Mouse (Mus musculus): ENCODE data around the gene Gm26992. TPM values are rescaled to one million over a fixed set of nuclear protein-coding genes. Genes with fewer than 3 reads are reported as not detected.

The Gm26992 gene
- polyA plus RNA-seq, 1 experiment from 2014 or later: not detected

DNA sequence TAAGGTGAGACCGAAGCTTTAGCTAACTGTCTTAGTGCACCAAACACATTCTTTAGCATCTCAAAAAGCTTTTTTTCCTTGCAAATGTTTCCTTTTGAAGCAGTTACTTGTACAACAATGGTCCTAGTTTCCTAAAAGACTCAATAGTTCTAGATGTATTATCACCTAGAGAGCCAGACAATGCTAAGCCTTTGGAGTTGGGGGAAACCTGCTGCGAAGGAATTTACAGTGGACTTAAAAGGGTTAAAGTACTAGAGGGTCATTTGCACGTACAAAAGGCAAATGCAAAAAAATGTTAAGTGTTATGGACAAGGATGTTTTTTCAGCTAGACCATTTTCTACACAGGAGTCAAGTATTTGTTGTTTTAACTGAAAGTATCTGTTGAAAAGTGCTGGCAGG lies 50.5 kb downstream of the Gm26992 start:
- DNase-seq (ENCODE audit: low spot score): no peak
- Histone ChIP-seq H3K27ac (ENCODE audit: low read depth, low read length) (no peak overlapping the region), H3K9ac (ENCODE audit: low read depth, low read length) (no peak overlapping the region), H3K27me3 (replicated peaks; ENCODE audit: control insufficient read depth, insufficient read depth, low read length) (no peaks in the 10 kb centered on the region), H3K36me3 (ENCODE audit: control insufficient read depth, insufficient read depth, low read length) (no peaks in the 10 kb centered on the region), H3K4me3 (ENCODE audit: low read depth, low read length) (no peak overlapping the region), H3K9me3 (ENCODE audit: control insufficient read depth, low read length) (no peaks in the 10 kb centered on the region), H3K4me1 (replicated peaks; ENCODE audit: control insufficient read depth, insufficient read depth, low read length) (no peaks in the 10 kb centered on the region), H3K4me2 (no peak overlapping the region)
- WGBS: 83% methylated on average over 3 of the region's 3 CpGs
- no peak for ATAC-seq (replicated peaks; ENCODE audit: low FRiP score)

- Histone ChIP-seq H3K27ac (ENCODE audit: low read depth, low read length) (no peak overlapping the region), H3K36me3 (ENCODE audit: control insufficient read depth, insufficient read depth, low read length) (peaks cover 2% of the 10 kb centered on the region; the same call in 1 of the 2 replicates), H3K4me2 (no peak overlapping the region), H3K9me3 (ENCODE audit: control insufficient read depth, low read length) (no peaks in the 10 kb centered on the region), H3K27me3 (replicated peaks; ENCODE audit: control insufficient read depth, insufficient read depth, low read length) (no peaks in the 10 kb centered on the region), H3K9ac (ENCODE audit: low read depth, low read length) (no peak overlapping the region), H3K4me3 (ENCODE audit: low read depth, low read length) (no peak overlapping the region), H3K4me1 (replicated peaks; ENCODE audit: control insufficient read depth, insufficient read depth, low read length) (no peaks in the 10 kb centered on the region)
- ATAC-seq (replicated peaks; ENCODE audit: low FRiP score) (peak; percentile 64), DNase-seq (ENCODE audit: low spot score) (peak; percentile 45)
- 9% methylated on average over 3 of the region's 3 CpGs for WGBS
Observed at GRCm38 (mm10) chrX:103477507-103477906, 55.7 kb downstream of the Gm26992 start.

DNA sequence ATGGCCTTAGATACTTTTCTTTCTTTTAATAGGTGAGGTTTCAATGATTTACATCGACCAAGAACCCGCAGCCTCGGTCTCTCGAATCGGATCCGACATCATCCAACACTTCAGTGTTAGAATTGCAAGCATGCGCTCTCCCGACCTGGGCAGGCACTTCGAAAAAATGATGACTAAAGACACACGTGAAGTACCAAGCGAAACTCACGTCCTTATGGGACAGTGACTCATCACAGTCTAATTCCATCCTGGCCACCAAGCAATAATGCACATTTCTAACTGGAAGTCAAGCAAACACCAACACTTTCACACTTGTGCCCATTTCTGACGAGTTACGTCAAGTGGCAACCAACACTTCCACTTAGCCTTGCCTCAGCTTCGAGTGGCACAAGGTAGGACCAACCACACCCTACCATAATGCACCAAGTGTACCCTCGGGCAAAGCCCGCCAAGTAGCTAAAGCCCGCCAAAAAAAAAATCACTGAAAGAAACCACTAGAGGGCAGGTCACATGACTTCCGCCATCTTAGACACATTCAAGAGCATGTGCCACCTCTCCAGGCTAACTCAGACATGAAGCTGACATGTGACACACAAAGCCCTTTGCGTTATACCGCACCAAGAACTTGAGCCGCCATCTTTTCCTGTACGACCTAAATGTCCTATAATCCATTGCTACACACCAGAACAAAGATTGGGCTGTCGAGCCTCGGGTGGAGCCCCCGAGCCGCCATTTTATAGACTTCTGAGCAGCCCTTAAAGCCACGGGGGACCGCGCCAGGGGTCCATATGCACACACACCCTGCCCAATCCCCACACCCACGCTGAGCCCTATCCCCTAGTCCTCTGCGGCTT lies 59.7 kb downstream of the Gm26992 start:
- Histone ChIP-seq H3K27ac (ENCODE audit: low read depth, low read length) (peak overlapping the region; percentile 55; the same call in 1 of the 2 replicates), H3K36me3 (ENCODE audit: control insufficient read depth, insufficient read depth, low read length) (peaks cover 2% of the 10 kb centered on the region; the same call in 1 of the 2 replicates), H3K9ac (ENCODE audit: low read depth, low read length) (peak overlapping the region; percentile 70), H3K9me3 (ENCODE audit: control insufficient read depth, low read length) (no peaks in the 10 kb centered on the region), H3K4me1 (replicated peaks; ENCODE audit: control insufficient read depth, insufficient read depth, low read length) (no peaks in the 10 kb centered on the region), H3K27me3 (replicated peaks; ENCODE audit: control insufficient read depth, insufficient read depth, low read length) (no peaks in the 10 kb centered on the region), H3K4me2 (peak overlapping the region; percentile 40), H3K4me3 (ENCODE audit: low read depth, low read length) (peak overlapping the region; percentile 54)
- 64% methylated on average over 32 of the region's 32 CpGs for WGBS
- DNase-seq (ENCODE audit: low spot score) (peak; percentile 41), ATAC-seq (replicated peaks; ENCODE audit: low FRiP score) (no peak; the same call in 1 of the 2 replicates)

DNA sequence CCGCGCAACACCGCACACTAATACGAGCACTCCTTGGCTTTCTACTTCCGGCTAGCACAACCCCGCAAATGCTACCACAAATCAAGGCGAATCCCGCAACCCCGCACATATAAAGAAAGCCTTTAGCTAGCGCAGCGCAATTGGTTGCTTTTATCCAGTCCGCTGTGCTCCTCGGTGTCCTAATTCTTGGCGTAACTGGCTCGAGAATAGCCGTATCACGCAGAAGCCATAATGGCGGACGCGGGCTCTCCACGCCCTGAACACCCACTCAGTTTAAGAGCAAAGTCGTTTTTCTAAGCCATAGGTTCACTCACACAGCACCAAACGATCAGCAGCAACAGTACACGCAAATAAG lies 60.3 kb downstream of the Gm26992 start:
- WGBS: 73% methylated on average over 24 of the region's 24 CpGs
- no peak overlapping the region for H3K4me2 ChIP-seq

GRCm38 (mm10) chrX:103483047-103483446 lies 61.2 kb downstream of the Gm26992 start:
- 73% methylated on average over 17 of the region's 17 CpGs for WGBS
- no peak; the same call in 1 of the 2 replicates for ATAC-seq (replicated peaks; ENCODE audit: low FRiP score)

More for the DNA sequence above, 60.3 kb downstream of the Gm26992 start:
- DNase-seq (ENCODE audit: low spot score) (no peak), ATAC-seq (replicated peaks; ENCODE audit: low FRiP score) (no peak)
- no peaks in the 10 kb centered on the region for H3K27me3 ChIP-seq (replicated peaks; ENCODE audit: control insufficient read depth, insufficient read depth, low read length)
- H3K36me3 ChIP-seq (ENCODE audit: control insufficient read depth, insufficient read depth, low read length): peaks cover 2% of the 10 kb centered on the region; the same call in 1 of the 2 replicates
- H3K9ac ChIP-seq (ENCODE audit: low read depth, low read length): peak overlapping the region; percentile 70
- H3K4me3 ChIP-seq (ENCODE audit: low read depth, low read length): peak overlapping the region; percentile 54
- H3K4me1 ChIP-seq (replicated peaks; ENCODE audit: control insufficient read depth, insufficient read depth, low read length): no peaks in the 10 kb centered on the region
- H3K27ac ChIP-seq (ENCODE audit: low read depth, low read length): peak overlapping the region; percentile 55; the same call in 1 of the 2 replicates
- H3K9me3 ChIP-seq (ENCODE audit: control insufficient read depth, low read length): no peaks in the 10 kb centered on the region

GRCm38 (mm10) chrX:103484050-103484449 lies 62.2 kb downstream of the Gm26992 start:
- no peak for ATAC-seq (replicated peaks; ENCODE audit: low FRiP score)
- Histone ChIP-seq H3K27ac (ENCODE audit: low read depth, low read length) (no peak overlapping the region), H3K4me3 (ENCODE audit: low read depth, low read length) (no peak overlapping the region), H3K4me1 (replicated peaks; ENCODE audit: control insufficient read depth, insufficient read depth, low read length) (no peaks in the 10 kb centered on the region), H3K9ac (ENCODE audit: low read depth, low read length) (no peak overlapping the region), H3K9me3 (ENCODE audit: control insufficient read depth, low read length) (no peaks in the 10 kb centered on the region), H3K27me3 (replicated peaks; ENCODE audit: control insufficient read depth, insufficient read depth, low read length) (no peaks in the 10 kb centered on the region), H3K36me3 (ENCODE audit: control insufficient read depth, insufficient read depth, low read length) (peaks cover 2% of the 10 kb centered on the region; the same call in 1 of the 2 replicates), H3K4me2 (peak overlapping the region; percentile 54)
- 40% methylated on average over 2 of the region's 2 CpGs for WGBS
- DNase-seq (ENCODE audit: low spot score): no peak

More at GRCm38 (mm10) chrX:103483047-103483446, 61.2 kb downstream of the Gm26992 start:
- Histone ChIP-seq H3K27me3 (replicated peaks; ENCODE audit: control insufficient read depth, insufficient read depth, low read length) (no peaks in the 10 kb centered on the region), H3K27ac (ENCODE audit: low read depth, low read length) (no peak overlapping the region), H3K9ac (ENCODE audit: low read depth, low read length) (no peak overlapping the region), H3K4me3 (ENCODE audit: low read depth, low read length) (peak overlapping the region; percentile 54; the same call in 1 of the 2 replicates), H3K4me1 (replicated peaks; ENCODE audit: control insufficient read depth, insufficient read depth, low read length) (no peaks in the 10 kb centered on the region), H3K4me2 (peak overlapping the region; percentile 54), H3K9me3 (ENCODE audit: control insufficient read depth, low read length) (no peaks in the 10 kb centered on the region), H3K36me3 (ENCODE audit: control insufficient read depth, insufficient read depth, low read length) (peaks cover 2% of the 10 kb centered on the region; the same call in 1 of the 2 replicates)
- no peak for DNase-seq (ENCODE audit: low spot score)

GRCm38 (mm10) chrX:103490853-103491252 lies 69.0 kb downstream of the Gm26992 start:
- Histone ChIP-seq H3K27ac (ENCODE audit: low read depth, low read length) (no peak overlapping the region), H3K27me3 (replicated peaks; ENCODE audit: control insufficient read depth, insufficient read depth, low read length) (no peaks in the 10 kb centered on the region), H3K9ac (ENCODE audit: low read depth, low read length) (no peak overlapping the region), H3K36me3 (ENCODE audit: control insufficient read depth, insufficient read depth, low read length) (no peaks in the 10 kb centered on the region), H3K4me1 (replicated peaks; ENCODE audit: control insufficient read depth, insufficient read depth, low read length) (peaks cover 8% of the 10 kb centered on the region; the same call in 1 of the 2 replicates), H3K9me3 (ENCODE audit: control insufficient read depth, low read length) (no peaks in the 10 kb centered on the region), H3K4me2 (no peak overlapping the region), H3K4me3 (ENCODE audit: low read depth, low read length) (no peak overlapping the region)
- ATAC-seq (replicated peaks; ENCODE audit: low FRiP score) (no peak), DNase-seq (ENCODE audit: low spot score) (no peak)
- 53% methylated on average over 2 of the region's 2 CpGs for WGBS

- WGBS: 45% methylated on average over 10 of the region's 10 CpGs
- peak overlapping the region; percentile 66 for H3K4me3 ChIP-seq (ENCODE audit: low read depth, low read length)
Observed at GRCm38 (mm10) chrX:103492398-103493256, 70.8 kb downstream of the Gm26992 start.

More at GRCm38 (mm10) chrX:103492398-103493256, 70.8 kb downstream of the Gm26992 start:
- H3K36me3 ChIP-seq (ENCODE audit: control insufficient read depth, insufficient read depth, low read length): no peaks in the 10 kb centered on the region
- H3K4me2 ChIP-seq: peak overlapping the region; percentile 65
- peak overlapping the region; percentile 88 for H3K27ac ChIP-seq (ENCODE audit: low read depth, low read length)
- no peaks in the 10 kb centered on the region for H3K27me3 ChIP-seq (replicated peaks; ENCODE audit: control insufficient read depth, insufficient read depth, low read length)
- DNase-seq (ENCODE audit: low spot score) (no peak), ATAC-seq (replicated peaks; ENCODE audit: low FRiP score) (peak; percentile 72)
- no peaks in the 10 kb centered on the region for H3K9me3 ChIP-seq (ENCODE audit: control insufficient read depth, low read length)
- H3K9ac ChIP-seq (ENCODE audit: low read depth, low read length): peak overlapping the region; percentile 92
- H3K4me1 ChIP-seq (replicated peaks; ENCODE audit: control insufficient read depth, insufficient read depth, low read length): peaks cover 8% of the 10 kb centered on the region; the same call in 1 of the 2 replicates

Measured in liver, embryonic 11.5 days (tissue).